Mouse (Mus musculus) macrophage (primary cell): ENCODE measurements around the gene Glod5. TPM values are rescaled to one million over a fixed set of nuclear protein-coding genes. Genes with fewer than 3 reads are reported as not detected.
"Not testable (repeated sequence)": the region's sequence is repeated elsewhere in the genome, so short reads cannot be mapped to it uniquely, and the experiment has no call there.

Experiments
- H3K27ac ChIP-seq: fragments of 350-480 bp; formaldehyde crosslinking; 2 replicates; pipeline ENCODE4 v1.9.0; 2021
- H3K36me3 ChIP-seq: fragments of 350-480 bp; formaldehyde crosslinking; 2 replicates; pipeline ENCODE4 v1.9.0; 2021; ENCODE audit errors: inconsistent target
- H3K4me3 ChIP-seq: fragments of 350-480 bp; formaldehyde crosslinking; 2 replicates; pipeline ENCODE4 v1.9.0; 2021; ENCODE audit errors: inconsistent target
- H3K79me2 ChIP-seq: fragments of 350-480 bp; formaldehyde crosslinking; 2 replicates; pipeline ENCODE4 v1.9.0; 2021; ENCODE audit errors: inconsistent target
- WGBS: methylation state at CpG from one replicate; pipeline ENCODE4 v1.1.7; 2026; ENCODE audit warnings: inconsistent platforms; ENCODE audit not compliant: missing documents; 5-methylcytosine and 5-hydroxymethylcytosine counted together
- polyA plus RNA-seq: library from polyadenylated mRNA; stranded (reverse); fragments of 250-400 nt; gene quantifications from 3 replicates; pipeline ENCODE4 v1.2.4, GENCODE M21; 2018; ENCODE audit warnings: inconsistent platforms
- total RNA-seq, 78 experiments: library from RNA; depleted of rRNA; stranded (reverse); fragments of 250-400 nt; gene quantifications; 1 replicate in 9 of 78; 2 replicates in 24 of 78; 3 replicates in 43 of 78; 4 replicates in 2 of 78; pipeline ENCODE4 v1.2.4; 2018; ENCODE audit warnings: inconsistent platforms in 56 of 78

Gene Glod5
- not detected for total RNA-seq (2018; cell fraction: chromatin; rRNA removed)
- not detected for total RNA-seq (2018; cell fraction: cytosol; rRNA removed)
- total RNA-seq (2018; cell fraction: nucleus; rRNA removed) = not detected
- polyA plus RNA-seq = not detected in 3 replicates

GRCm38 (mm10) chrX:8018286-8018685 is at the start of gene Glod5:
Glod5 (minus strand) TSS chrX:8018492.
- H3K27ac ChIP-seq = no peak within 1 kb of the TSS
- no peaks in the 10 kb centered on the region for H3K36me3 ChIP-seq
- no peak within 1 kb of the TSS for H3K4me3 ChIP-seq
- WGBS = 46% methylated on average over 2 of the region's 2 CpGs
- H3K79me2 ChIP-seq = no peaks in the 10 kb centered on the region

- not testable (repeated sequence) for H3K27ac ChIP-seq, H3K79me2 ChIP-seq, H3K4me3 ChIP-seq, H3K36me3 ChIP-seq
- 97% methylated on average over 6 of the region's 8 CpGs for WGBS
These were observed 32.9 kb upstream of the Glod5 start for GRCm38 (mm10) chrX:8051044-8051781.

DNA sequence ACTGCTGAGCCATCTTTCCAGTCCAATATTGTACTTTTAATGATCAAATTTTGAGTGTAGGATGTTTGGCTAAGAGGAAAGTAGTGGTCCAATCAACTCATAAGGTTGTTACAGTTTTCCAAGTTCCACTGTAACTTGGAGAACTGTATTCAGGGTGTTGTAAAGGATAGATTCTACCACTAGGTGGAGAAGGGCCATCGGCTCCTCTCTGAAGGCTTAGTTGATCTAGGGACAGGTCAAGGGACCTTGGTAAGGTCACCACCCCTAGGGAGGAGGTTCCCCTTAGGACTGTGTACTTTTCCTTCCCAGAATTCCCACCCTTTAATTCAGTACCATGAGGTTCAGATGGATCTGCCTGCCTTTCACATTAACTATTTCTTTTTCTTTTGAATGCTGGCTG is 14.7 kb upstream of the Glod5 start:
- Histone ChIP-seq H3K36me3 (no peaks in the 10 kb centered on the region), H3K4me3 (no peak overlapping the region), H3K79me2 (no peaks in the 10 kb centered on the region), H3K27ac (no peak overlapping the region)
- WGBS = 50% methylated on average over 1 of the region's 1 CpGs

GRCm38 (mm10) chrX:8026811-8027210 is 8.5 kb upstream of the Glod5 start:
- Histone ChIP-seq H3K27ac (no peak overlapping the region), H3K79me2 (no peaks in the 10 kb centered on the region), H3K36me3 (no peaks in the 10 kb centered on the region), H3K4me3 (no peak overlapping the region)
- 59% methylated on average over 4 of the region's 4 CpGs for whole genome bisulfite sequencing

GRCm38 (mm10) chrX:8024795-8025194 is 6.5 kb upstream of the Glod5 start:
- WGBS = 70% methylated on average over 2 of the region's 2 CpGs
- Histone ChIP-seq H3K36me3 (no peaks in the 10 kb centered on the region), H3K4me3 (no peak overlapping the region), H3K79me2 (no peaks in the 10 kb centered on the region), H3K27ac (no peak overlapping the region)

DNA sequence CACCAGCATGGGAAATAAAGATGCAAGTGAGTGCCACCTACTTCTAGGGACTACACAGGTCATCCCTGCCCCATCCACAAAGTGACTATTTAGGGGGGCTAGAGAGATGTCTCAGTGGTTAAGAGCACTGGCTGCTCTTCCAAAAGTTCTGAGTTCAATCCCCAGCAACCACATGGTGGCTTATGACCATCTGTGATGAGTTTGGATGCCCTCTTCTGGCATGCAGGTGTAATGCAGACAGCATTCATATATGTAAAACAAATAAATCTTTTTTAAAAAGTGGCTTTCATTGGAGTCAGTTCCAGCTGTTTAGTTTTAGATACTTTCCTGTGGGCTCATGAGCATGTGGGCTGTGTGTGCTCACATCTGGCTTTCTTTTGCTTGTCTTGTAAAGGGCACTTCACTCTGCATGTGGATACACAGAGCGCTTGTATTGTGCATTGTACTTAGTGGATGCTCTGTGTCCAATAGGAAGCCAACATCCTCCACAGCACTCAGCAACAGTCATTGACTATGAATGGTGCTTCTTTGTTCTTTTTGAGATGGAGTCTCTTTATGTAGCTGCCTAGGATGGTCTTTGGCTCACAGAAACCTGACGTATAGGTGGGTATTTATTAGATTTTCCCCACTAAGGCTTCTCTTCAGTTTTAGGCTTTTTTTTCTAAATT is 2.0 kb upstream of the Glod5 start:
- 92% methylated on average over 2 of the region's 2 CpGs for WGBS
- H3K36me3 ChIP-seq = no peaks in the 10 kb centered on the region
- H3K4me3 ChIP-seq = no peak overlapping the region
- no peaks in the 10 kb centered on the region for H3K79me2 ChIP-seq
- H3K27ac ChIP-seq = no peak overlapping the region

DNA sequence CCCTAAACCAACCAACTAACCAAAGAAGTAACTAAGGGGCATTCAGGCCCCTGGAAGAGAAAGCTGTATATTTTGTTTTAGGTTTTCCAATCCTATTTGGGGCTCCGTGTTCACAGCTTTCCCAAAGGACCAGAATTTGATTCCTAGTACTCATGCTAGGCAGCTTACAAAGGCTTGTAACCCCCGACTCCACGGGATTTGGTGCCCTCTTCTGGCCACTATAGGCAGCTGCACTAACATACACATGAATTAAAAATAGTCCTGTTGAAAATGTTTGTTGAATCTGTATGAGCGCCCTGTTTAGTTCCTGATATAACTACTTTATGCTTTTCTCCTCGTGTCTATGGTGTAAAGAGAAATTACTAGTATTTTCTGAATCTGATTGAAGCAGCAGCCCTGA is 1.1 kb downstream of the Glod5 start:
- WGBS = 14% methylated on average over 5 of the region's 5 CpGs

GRCm38 (mm10) chrX:8015675-8016074 is 2.6 kb downstream of the Glod5 start:
- H3K36me3 ChIP-seq, H3K27ac ChIP-seq, H3K4me3 ChIP-seq, H3K79me2 ChIP-seq: not testable (repeated sequence)
- 23% methylated on average over 6 of the region's 7 CpGs for WGBS

More for the DNA sequence above, 1.1 kb downstream of the Glod5 start:
- Histone ChIP-seq H3K4me3 (no peak overlapping the region), H3K36me3 (no peaks in the 10 kb centered on the region), H3K79me2 (no peaks in the 10 kb centered on the region), H3K27ac (no peak overlapping the region)

GRCm38 (mm10) chrX:8013569-8014314 is 4.5 kb downstream of the Glod5 start:
- Histone ChIP-seq H3K4me3 (no peak overlapping the region), H3K27ac (no peak overlapping the region), H3K79me2 (no peaks in the 10 kb centered on the region), H3K36me3 (no peaks in the 10 kb centered on the region)
- WGBS = 79% methylated on average over 6 of the region's 8 CpGs

- Histone ChIP-seq H3K79me2 (no peaks in the 10 kb centered on the region), H3K36me3 (no peaks in the 10 kb centered on the region), H3K4me3 (no peak overlapping the region), H3K27ac (no peak overlapping the region)
- WGBS = 33% methylated on average over 2 of the region's 2 CpGs
These were observed 5.1 kb downstream of the Glod5 start for GRCm38 (mm10) chrX:8013157-8013556.

DNA sequence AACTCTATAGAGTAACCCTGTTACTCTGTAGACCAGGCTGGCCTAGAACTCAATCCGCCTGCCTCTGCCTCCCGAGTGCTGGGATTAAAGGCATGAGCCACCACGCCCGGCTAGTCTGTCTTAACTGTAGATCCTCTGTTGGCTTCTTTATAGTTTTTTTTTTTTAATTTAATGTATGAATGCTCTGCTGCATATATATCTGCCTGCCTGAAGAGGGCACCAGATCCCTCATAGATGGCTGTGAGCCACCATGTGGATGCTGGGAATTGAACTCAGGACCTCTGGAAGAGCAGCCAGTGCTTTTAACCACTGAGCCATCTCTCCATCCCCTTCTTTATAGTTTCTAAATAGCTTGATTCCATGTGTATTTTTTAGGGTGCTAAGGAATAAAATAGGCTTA is 8.9 kb downstream of the Glod5 start:
- not testable (repeated sequence) for H3K27ac ChIP-seq, H3K79me2 ChIP-seq, H3K36me3 ChIP-seq, H3K4me3 ChIP-seq
- WGBS = 87% methylated on average over 4 of the region's 4 CpGs

DNA sequence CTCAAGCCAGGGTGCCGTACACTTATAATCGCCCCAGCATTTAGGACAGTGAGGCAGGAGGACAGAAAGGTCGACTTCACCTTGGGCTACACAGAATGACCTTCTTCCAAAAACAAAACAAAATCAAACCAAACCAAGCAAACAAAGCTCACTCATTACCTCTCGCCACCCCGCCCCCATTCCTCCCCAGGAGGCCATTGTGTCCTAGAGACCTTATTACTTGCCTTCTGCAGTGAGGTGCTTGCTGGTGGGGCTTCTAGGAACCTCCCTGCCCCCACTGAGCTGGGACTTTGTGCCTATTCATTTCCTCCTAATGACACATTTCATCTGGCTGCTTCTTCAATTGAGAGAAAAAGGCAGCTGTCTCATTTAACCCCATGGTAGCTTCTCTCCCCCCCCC is 9.7 kb downstream of the Glod5 start:
- H3K4me3 ChIP-seq = no peak overlapping the region
- H3K36me3 ChIP-seq = no peaks in the 10 kb centered on the region
- WGBS = 74% methylated on average over 5 of the region's 5 CpGs
- H3K79me2 ChIP-seq = no peaks in the 10 kb centered on the region
- H3K27ac ChIP-seq = no peak overlapping the region

- H3K79me2 ChIP-seq = no peaks in the 10 kb centered on the region
- H3K4me3 ChIP-seq = no peak overlapping the region
- no peaks in the 10 kb centered on the region for H3K36me3 ChIP-seq
- no peak overlapping the region for H3K27ac ChIP-seq
- WGBS = 80% methylated on average over 4 of the region's 4 CpGs
These were observed 15.3 kb downstream of the Glod5 start for GRCm38 (mm10) chrX:8002971-8003370.

GRCm38 (mm10) chrX:8002001-8002400 is 16.3 kb downstream of the Glod5 start:
- Histone ChIP-seq H3K27ac (no peak overlapping the region), H3K36me3 (no peaks in the 10 kb centered on the region), H3K79me2 (no peaks in the 10 kb centered on the region), H3K4me3 (no peak overlapping the region)
- 72% methylated on average over 4 of the region's 5 CpGs for WGBS
